Mouse (Mus musculus): ENCODE data around the gene Tex2. TPM values are rescaled to one million over a fixed set of nuclear protein-coding genes. Genes with fewer than 3 reads are reported as not detected.

Tex2 gene
- polyA plus RNA-seq, 1 experiment from 2014 or later, result 12.0 TPM

DNA sequence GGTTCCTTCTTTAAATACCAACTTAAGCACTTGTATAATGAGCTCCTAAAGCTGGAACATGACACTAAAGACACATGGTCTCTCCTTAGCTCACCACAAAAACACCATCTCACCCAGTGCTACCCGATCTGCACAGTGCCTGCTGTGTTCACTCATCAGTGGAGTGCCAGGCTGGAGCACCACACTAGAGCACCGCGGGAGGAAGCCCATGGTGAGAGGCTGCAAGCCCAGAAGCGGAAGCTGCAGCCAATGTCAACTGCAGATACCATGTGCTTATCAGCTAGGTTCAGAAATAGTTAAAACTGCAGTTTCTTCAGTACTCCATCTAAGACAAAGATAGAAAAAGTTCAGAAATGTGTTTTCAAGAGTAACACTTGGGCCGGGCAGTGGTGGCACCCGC lies 14.9 kb downstream of the Tex2 start:
- WGBS, result 64% methylated on average over 6 of the region's 6 CpGs
- Histone ChIP-seq H3K9me3 (ENCODE audit: control insufficient read depth, low read length) (no peaks in the 10 kb centered on the region), H3K36me3 (ENCODE audit: control insufficient read depth, insufficient read depth, low read length) (no peaks in the 10 kb centered on the region), H3K4me1 (ENCODE audit: control insufficient read depth, insufficient read depth, low read length) (no peaks in the 10 kb centered on the region), H3K27ac (replicated peaks; ENCODE audit: low read depth, low read length) (no peak overlapping the region), H3K27me3 (replicated peaks; ENCODE audit: control insufficient read depth, insufficient read depth, low read length) (no peaks in the 10 kb centered on the region), H3K4me3 (ENCODE audit: low read depth, low read length) (no peak overlapping the region), H3K4me2 (ENCODE audit: low read depth, low read length) (no peak overlapping the region), H3K9ac (ENCODE audit: low read depth, low read length) (no peak overlapping the region)
- DNase-seq (ENCODE audit: low spot score) (no peak), ATAC-seq (ENCODE audit: low read depth) (peak; percentile 65; the same call in 1 of the 2 replicates)

- 73% methylated on average over 10 of the region's 10 CpGs for WGBS
Observed at GRCm38 (mm10) chr11:106597737-106598330, 15.4 kb downstream of the Tex2 start.

DNA sequence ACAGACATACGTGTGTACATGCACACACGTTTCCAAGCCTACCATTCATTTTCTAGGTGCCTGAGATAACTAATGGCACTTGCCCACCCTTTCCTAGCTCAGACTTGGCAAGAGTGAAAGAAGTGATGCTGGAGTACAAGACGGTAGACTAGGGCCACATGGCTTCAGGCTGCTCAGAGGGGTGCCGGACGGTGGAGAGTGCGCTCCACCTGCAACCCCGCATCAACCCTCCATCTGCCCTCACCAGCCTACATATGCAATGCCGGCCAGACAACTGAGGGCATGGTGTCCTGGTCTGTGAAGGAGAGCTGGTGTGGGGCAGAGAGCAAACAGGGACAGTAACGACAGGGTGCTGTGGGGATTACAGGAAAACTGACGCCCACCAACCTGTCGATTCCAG lies 22.0 kb downstream of the Tex2 start:
- H3K4me3 ChIP-seq (ENCODE audit: low read depth, low read length), result no peak overlapping the region
- no peaks in the 10 kb centered on the region for H3K36me3 ChIP-seq (ENCODE audit: control insufficient read depth, insufficient read depth, low read length)
- no peaks in the 10 kb centered on the region for H3K9me3 ChIP-seq (ENCODE audit: control insufficient read depth, low read length)
- H3K4me1 ChIP-seq (ENCODE audit: control insufficient read depth, insufficient read depth, low read length), result peaks cover 7% of the 10 kb centered on the region; the same call in 1 of the 2 replicates
- H3K27me3 ChIP-seq (replicated peaks; ENCODE audit: control insufficient read depth, insufficient read depth, low read length), result no peaks in the 10 kb centered on the region
- H3K27ac ChIP-seq (replicated peaks; ENCODE audit: low read depth, low read length), result no peak overlapping the region
- WGBS, result 81% methylated on average over 11 of the region's 11 CpGs
- no peak overlapping the region for H3K4me2 ChIP-seq (ENCODE audit: low read depth, low read length)
- no peak for ATAC-seq (ENCODE audit: low read depth)
- no peak overlapping the region for H3K9ac ChIP-seq (ENCODE audit: low read depth, low read length)
- DNase-seq (ENCODE audit: low spot score), result no peak

More at GRCm38 (mm10) chr11:106597737-106598330, 15.4 kb downstream of the Tex2 start:
- DNase-seq (ENCODE audit: low spot score), result no peak
- no peaks in the 10 kb centered on the region for H3K27me3 ChIP-seq (replicated peaks; ENCODE audit: control insufficient read depth, insufficient read depth, low read length)
- H3K4me3 ChIP-seq (ENCODE audit: low read depth, low read length), result no peak overlapping the region
- no peaks in the 10 kb centered on the region for H3K4me1 ChIP-seq (ENCODE audit: control insufficient read depth, insufficient read depth, low read length)
- no peak overlapping the region for H3K4me2 ChIP-seq (ENCODE audit: low read depth, low read length)
- H3K9ac ChIP-seq (ENCODE audit: low read depth, low read length), result no peak overlapping the region
- no peak overlapping the region for H3K27ac ChIP-seq (replicated peaks; ENCODE audit: low read depth, low read length)
- no peaks in the 10 kb centered on the region for H3K9me3 ChIP-seq (ENCODE audit: control insufficient read depth, low read length)
- ATAC-seq (ENCODE audit: low read depth), result no peak
- H3K36me3 ChIP-seq (ENCODE audit: control insufficient read depth, insufficient read depth, low read length), result no peaks in the 10 kb centered on the region

- no peaks in the 10 kb centered on the region for H3K27me3 ChIP-seq (replicated peaks; ENCODE audit: control insufficient read depth, insufficient read depth, low read length)
- no peak overlapping the region for H3K27ac ChIP-seq (replicated peaks; ENCODE audit: low read depth, low read length)
- H3K36me3 ChIP-seq (ENCODE audit: control insufficient read depth, insufficient read depth, low read length), result no peaks in the 10 kb centered on the region
- no peaks in the 10 kb centered on the region for H3K9me3 ChIP-seq (ENCODE audit: control insufficient read depth, low read length)
- 27% methylated on average over 5 of the region's 5 CpGs for WGBS
- H3K4me1 ChIP-seq (ENCODE audit: control insufficient read depth, insufficient read depth, low read length), result peaks cover 7% of the 10 kb centered on the region; the same call in 1 of the 2 replicates
- 0 out of 2 replicates have a peak, but pooled peaks have one; percentile 62 for ATAC-seq (ENCODE audit: low read depth)
- no peak overlapping the region for H3K4me2 ChIP-seq (ENCODE audit: low read depth, low read length)
- H3K4me3 ChIP-seq (ENCODE audit: low read depth, low read length), result no peak overlapping the region
- DNase-seq (ENCODE audit: low spot score), result no peak
- no peak overlapping the region for H3K9ac ChIP-seq (ENCODE audit: low read depth, low read length)
Observed at GRCm38 (mm10) chr11:106590143-106590542, 23.1 kb downstream of the Tex2 start.

- Histone ChIP-seq H3K9me3 (ENCODE audit: control insufficient read depth, low read length) (no peaks in the 10 kb centered on the region), H3K27me3 (replicated peaks; ENCODE audit: control insufficient read depth, insufficient read depth, low read length) (no peaks in the 10 kb centered on the region), H3K4me2 (ENCODE audit: low read depth, low read length) (no peak overlapping the region), H3K9ac (ENCODE audit: low read depth, low read length) (no peak overlapping the region), H3K4me1 (ENCODE audit: control insufficient read depth, insufficient read depth, low read length) (peaks cover 7% of the 10 kb centered on the region; the same call in 1 of the 2 replicates), H3K27ac (replicated peaks; ENCODE audit: low read depth, low read length) (no peak overlapping the region), H3K36me3 (ENCODE audit: control insufficient read depth, insufficient read depth, low read length) (no peaks in the 10 kb centered on the region), H3K4me3 (ENCODE audit: low read depth, low read length) (no peak overlapping the region)
- DNase-seq (ENCODE audit: low spot score) (no peak), ATAC-seq (ENCODE audit: low read depth) (no peak)
- 24% methylated on average over 8 of the region's 8 CpGs for WGBS
Observed at GRCm38 (mm10) chr11:106588781-106589180, 24.4 kb downstream of the Tex2 start.

- Histone ChIP-seq H3K9ac (ENCODE audit: low read depth, low read length) (no peak overlapping the region), H3K27ac (replicated peaks; ENCODE audit: low read depth, low read length) (no peak overlapping the region), H3K36me3 (ENCODE audit: control insufficient read depth, insufficient read depth, low read length) (no peaks in the 10 kb centered on the region), H3K4me1 (ENCODE audit: control insufficient read depth, insufficient read depth, low read length) (peaks cover 7% of the 10 kb centered on the region; the same call in 1 of the 2 replicates), H3K4me2 (ENCODE audit: low read depth, low read length) (no peak overlapping the region), H3K9me3 (ENCODE audit: control insufficient read depth, low read length) (no peaks in the 10 kb centered on the region), H3K4me3 (ENCODE audit: low read depth, low read length) (no peak overlapping the region), H3K27me3 (replicated peaks; ENCODE audit: control insufficient read depth, insufficient read depth, low read length) (no peaks in the 10 kb centered on the region)
- no peak for DNase-seq (ENCODE audit: low spot score)
- 77% methylated on average over 10 of the region's 10 CpGs for WGBS
- no peak for ATAC-seq (ENCODE audit: low read depth)
Observed at GRCm38 (mm10) chr11:106587786-106588519, 25.3 kb downstream of the Tex2 start.

DNA sequence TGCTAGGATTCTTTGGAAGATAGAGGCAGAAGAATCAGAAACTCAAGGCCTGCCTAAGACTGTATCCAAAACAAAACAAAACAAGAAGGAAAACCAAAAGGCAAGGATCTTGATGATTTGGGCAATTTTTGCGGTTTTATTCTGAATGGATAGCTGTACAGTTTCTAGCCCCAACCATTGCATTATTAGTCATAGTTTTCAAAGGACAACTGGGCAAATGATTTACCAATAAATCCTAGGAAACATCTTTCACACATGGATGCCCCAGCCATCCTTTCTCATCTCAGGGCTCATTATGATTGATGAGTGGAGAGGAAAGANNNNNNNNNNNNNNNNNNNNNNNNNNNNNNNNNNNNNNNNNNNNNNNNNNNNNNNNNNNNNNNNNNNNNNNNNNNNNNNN lies 29.4 kb downstream of the Tex2 start:
- H3K36me3 ChIP-seq (ENCODE audit: control insufficient read depth, insufficient read depth, low read length), result no peaks in the 10 kb centered on the region
- H3K27ac ChIP-seq (replicated peaks; ENCODE audit: low read depth, low read length), result no peak overlapping the region
- no peaks in the 10 kb centered on the region for H3K27me3 ChIP-seq (replicated peaks; ENCODE audit: control insufficient read depth, insufficient read depth, low read length)
- no peaks in the 10 kb centered on the region for H3K9me3 ChIP-seq (ENCODE audit: control insufficient read depth, low read length)
- no peak overlapping the region for H3K9ac ChIP-seq (ENCODE audit: low read depth, low read length)
- DNase-seq (ENCODE audit: low spot score) (no peak), ATAC-seq (ENCODE audit: low read depth) (no peak)
- H3K4me2 ChIP-seq (ENCODE audit: low read depth, low read length), result no peak overlapping the region
- 100% methylated on average over 1 of the region's 1 CpGs for WGBS
- 0 out of 2 replicates have a peak, but pooled peaks cover 2% of the 10 kb centered on the region for H3K4me1 ChIP-seq (ENCODE audit: control insufficient read depth, insufficient read depth, low read length)
- no peak overlapping the region for H3K4me3 ChIP-seq (ENCODE audit: low read depth, low read length)

DNA sequence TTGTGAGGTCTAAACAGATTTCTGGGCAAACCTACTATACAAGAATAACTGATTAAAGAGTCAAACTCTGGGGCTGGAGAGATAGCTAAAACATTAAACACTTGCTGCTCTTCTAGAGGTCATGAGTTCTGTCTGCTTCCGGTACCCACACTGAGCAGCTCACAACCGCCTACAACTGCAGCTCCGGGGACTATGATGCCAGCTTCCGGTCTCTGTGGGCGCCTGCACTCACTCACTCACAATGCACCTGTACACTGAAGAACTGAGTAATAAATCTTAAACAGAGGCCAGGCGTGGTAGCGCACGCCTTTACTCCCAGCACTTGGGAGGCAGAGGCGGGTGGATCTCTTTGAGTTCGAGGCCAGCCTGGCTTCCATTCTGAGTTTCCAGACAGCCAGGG lies 31.9 kb downstream of the Tex2 start:
- ATAC-seq (ENCODE audit: low read depth), result no peak
- Histone ChIP-seq H3K9me3 (ENCODE audit: control insufficient read depth, low read length) (no peaks in the 10 kb centered on the region), H3K27me3 (replicated peaks; ENCODE audit: control insufficient read depth, insufficient read depth, low read length) (no peaks in the 10 kb centered on the region), H3K4me2 (ENCODE audit: low read depth, low read length) (no peak overlapping the region), H3K27ac (replicated peaks; ENCODE audit: low read depth, low read length) (no peak overlapping the region), H3K9ac (ENCODE audit: low read depth, low read length) (no peak overlapping the region), H3K4me3 (ENCODE audit: low read depth, low read length) (no peak overlapping the region), H3K4me1 (ENCODE audit: control insufficient read depth, insufficient read depth, low read length) (no peaks in the 10 kb centered on the region), H3K36me3 (ENCODE audit: control insufficient read depth, insufficient read depth, low read length) (no peaks in the 10 kb centered on the region)
- DNase-seq (ENCODE audit: low spot score), result no peak
- 93% methylated on average over 10 of the region's 10 CpGs for WGBS

Data from embryonic facial prominence, embryonic 14.5 days (tissue).